Comparison of ENCODE assay signal across 8 mouse cellular contexts in the genomic region with DNA sequence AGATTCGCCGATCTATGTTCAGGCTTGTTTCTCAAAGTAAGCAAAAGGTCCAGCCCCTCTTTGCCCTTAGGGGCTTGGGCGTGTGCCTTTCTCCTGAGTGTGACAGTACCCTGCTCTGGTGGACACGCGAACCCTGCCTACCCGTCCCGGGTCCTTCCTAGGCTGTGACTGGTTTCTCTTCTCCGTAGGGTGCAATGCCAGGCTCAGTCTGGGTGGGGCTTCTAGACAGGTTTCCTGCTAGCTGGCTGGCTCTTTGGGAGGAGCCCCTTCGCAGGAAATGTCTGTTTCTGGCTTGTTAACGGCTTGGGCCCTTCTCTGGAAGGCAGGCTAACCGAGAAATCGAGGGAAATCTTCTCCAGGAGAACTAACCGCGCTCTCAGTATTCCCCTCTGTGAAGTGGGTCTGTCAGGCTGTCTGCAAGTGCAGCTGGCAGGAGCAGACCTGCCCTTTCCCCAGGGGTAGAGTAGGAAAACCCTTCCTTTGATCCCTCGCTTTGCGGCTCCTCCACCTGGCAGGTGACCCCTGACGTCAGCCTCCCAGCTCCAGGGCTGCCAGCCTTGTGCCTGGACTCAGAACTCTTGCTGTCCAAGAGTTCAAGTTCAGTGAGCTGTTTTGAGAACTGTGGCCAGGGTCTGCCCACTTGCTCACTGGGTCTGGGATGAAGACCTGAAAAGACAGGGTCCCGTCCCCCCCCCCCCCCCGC. TPM values are rescaled to one million over a fixed set of nuclear protein-coding genes. Genes with fewer than 3 reads are reported as not detected.
DNase-seq lines count a peak whose midpoint lies in the region; ATAC-seq and TF ChIP-seq lines count a peak whose summit lies in the region.

No protein-coding gene starts in this region.

- H3K4me2 ChIP-seq in embryonic facial prominence, embryonic 13.5 days = peak overlapping the region; percentile 95
- H3K4me2 ChIP-seq in hindbrain, embryonic 15.5 days = peak overlapping the region; percentile 98
- peak overlapping the region; percentile 98 for H3K4me2 ChIP-seq in liver, embryonic 11.5 days
- peak overlapping the region; percentile 94 for H3K4me2 ChIP-seq in midbrain, postnatal 0 days (ENCODE audit: low read depth, low read length, poor library complexity, severe bottlenecking)

- peaks cover 5% of the 10 kb centered on the region; the same call in 1 of the 2 replicates for H3K9me3 ChIP-seq in embryonic facial prominence, embryonic 13.5 days
- no peaks in the 10 kb centered on the region for H3K9me3 ChIP-seq in hindbrain, embryonic 15.5 days
- H3K9me3 ChIP-seq in liver, embryonic 11.5 days (ENCODE audit: control insufficient read depth, low read length) = no peaks in the 10 kb centered on the region
- H3K9me3 ChIP-seq in midbrain, postnatal 0 days (ENCODE audit: low read length) = no peaks in the 10 kb centered on the region

- no peak for TF ChIP-seq CTCF in midbrain, postnatal 0 days (IDR thresholded peaks at IDR 0.05)

- peak; percentile 44 for DNase-seq in adrenal gland, postnatal 14 days
- no peak for DNase-seq in adrenal gland, postnatal 25 days
- DNase-seq in liver, embryonic 11.5 days (ENCODE audit: low spot score) = peak; percentile 49
- no peak for DNase-seq in midbrain, postnatal 0 days (ENCODE audit: low spot score)
- no peak for DNase-seq in adrenal gland, adult 2 months
- DNase-seq in left cerebral cortex, postnatal 4 days = no peak

- peaks cover 21% of the 10 kb centered on the region for H3K4me1 ChIP-seq in embryonic facial prominence, embryonic 13.5 days
- peaks cover 19% of the 10 kb centered on the region for H3K4me1 ChIP-seq in hindbrain, embryonic 15.5 days (replicated peaks)
- H3K4me1 ChIP-seq in liver, embryonic 11.5 days (replicated peaks; ENCODE audit: control insufficient read depth, insufficient read depth, low read length) = peaks cover 11% of the 10 kb centered on the region; the same call in 1 of the 2 replicates
- H3K4me1 ChIP-seq in midbrain, postnatal 0 days (ENCODE audit: insufficient read depth, low read length) = peaks cover 11% of the 10 kb centered on the region; the same call in 1 of the 2 replicates

- 9% methylated on average over 19 of the region's 19 CpGs for WGBS in embryonic facial prominence, embryonic 13.5 days
- 7% methylated on average over 18 of the region's 19 CpGs for WGBS in hindbrain, embryonic 15.5 days
- 8% methylated on average over 19 of the region's 19 CpGs for WGBS in liver, embryonic 11.5 days
- WGBS in midbrain, postnatal 0 days = 13% methylated on average over 17 of the region's 19 CpGs

- H3K9ac ChIP-seq in embryonic facial prominence, embryonic 13.5 days = peak overlapping the region; percentile 66
- H3K9ac ChIP-seq in hindbrain, embryonic 15.5 days = 0 out of 2 replicates have a peak overlapping the region, but pooled peaks have one; percentile 57
- H3K9ac ChIP-seq in liver, embryonic 11.5 days (ENCODE audit: low read depth, low read length) = peak overlapping the region; percentile 59
- H3K9ac ChIP-seq in midbrain, postnatal 0 days (replicated peaks; ENCODE audit: low read length, poor library complexity, severe bottlenecking) = peak overlapping the region; percentile 52

- no peaks in the 10 kb centered on the region for H3K36me3 ChIP-seq in embryonic facial prominence, embryonic 13.5 days
- no peaks in the 10 kb centered on the region for H3K36me3 ChIP-seq in hindbrain, embryonic 15.5 days
- H3K36me3 ChIP-seq in liver, embryonic 11.5 days (ENCODE audit: control insufficient read depth, insufficient read depth, low read length) = no peaks in the 10 kb centered on the region; the same call in 1 of the 2 replicates
- no peaks in the 10 kb centered on the region for H3K36me3 ChIP-seq in midbrain, postnatal 0 days (ENCODE audit: insufficient read depth, low read length)

- peak overlapping the region; percentile 48 for H3K4me3 ChIP-seq in embryonic facial prominence, embryonic 13.5 days
- peak overlapping the region; percentile 48 for H3K4me3 ChIP-seq in hindbrain, embryonic 15.5 days
- H3K4me3 ChIP-seq in liver, embryonic 11.5 days (ENCODE audit: low read depth, low read length) = peak overlapping the region; percentile 60
- H3K4me3 ChIP-seq in midbrain, postnatal 0 days (ENCODE audit: low read depth, low read length) = peak overlapping the region; percentile 49

- no peak overlapping the region for H3K27ac ChIP-seq in embryonic facial prominence, embryonic 13.5 days
- H3K27ac ChIP-seq in hindbrain, embryonic 15.5 days (replicated peaks) = no peak overlapping the region
- H3K27ac ChIP-seq in liver, embryonic 11.5 days (ENCODE audit: low read depth, low read length) = no peak overlapping the region
- H3K27ac ChIP-seq in midbrain, postnatal 0 days (ENCODE audit: low read depth, low read length) = no peak overlapping the region

- ATAC-seq in embryonic facial prominence, embryonic 13.5 days (ENCODE audit: insufficient number of reproducible peaks, insufficient read depth, low FRiP score, low TSS enrichment, low read depth) = no peak
- no peak for ATAC-seq in hindbrain, embryonic 15.5 days (ENCODE audit: low FRiP score, low read depth)
- ATAC-seq in liver, embryonic 11.5 days (replicated peaks; ENCODE audit: low FRiP score) = 0 out of 2 replicates have a peak, but pooled peaks have one; percentile 39
- 0 out of 2 replicates have a peak, but pooled peaks have one; percentile 10 for ATAC-seq in midbrain, postnatal 0 days (ENCODE audit: low FRiP score)

- intact Hi-C loops in left cerebral cortex, postnatal 4 days (cut with DNase I) = no loop called here

- H3K27me3 ChIP-seq in embryonic facial prominence, embryonic 13.5 days = peaks cover 43% of the 10 kb centered on the region
- H3K27me3 ChIP-seq in hindbrain, embryonic 15.5 days = peaks cover 44% of the 10 kb centered on the region
- H3K27me3 ChIP-seq in liver, embryonic 11.5 days (replicated peaks; ENCODE audit: control insufficient read depth, insufficient read depth, low read length) = peaks cover 10% of the 10 kb centered on the region
- peaks cover 9% of the 10 kb centered on the region; the same call in 1 of the 2 replicates for H3K27me3 ChIP-seq in midbrain, postnatal 0 days (ENCODE audit: insufficient read depth, low read length)

RNA-seq across cellular contexts. Expression of a gene that starts 0.8 kb away (rescaled TPM):
- total RNA-seq in adrenal gland, postnatal 14 days (2021) = 46.9 and 410 TPM in 2 replicates
- 14.8 and 41.4 TPM in 2 replicates for total RNA-seq in adrenal gland, postnatal 25 days (2021)
- polyA plus RNA-seq in embryonic facial prominence, embryonic 13.5 days (2015; fragmentation: Nextera tagmentation; extraction: Ambion mirVana) = 14.1 and 15.3 TPM in 2 replicates
- 9.8 and 10.3 TPM in 2 replicates for polyA plus RNA-seq in hindbrain, embryonic 15.5 days (2015; fragmentation: Nextera tagmentation; extraction: Ambion mirVana)
- polyA plus RNA-seq in liver, embryonic 11.5 days (2014; fragmentation: Nextera tagmentation; extraction: Ambion mirVana) = 65.1 and 72.4 TPM in 2 replicates
- total RNA-seq in midbrain, postnatal 0 days (2014; rRNA removed) = 17.4 and 24.9 TPM in 2 replicates
- polyA plus RNA-seq in midbrain, postnatal 0 days (2015; fragmentation: Nextera tagmentation; extraction: Ambion mirVana) = 26.4 and 30.3 TPM in 2 replicates
- 10 to 100 TPM; 24.4 to 31.6 TPM for total RNA-seq in adrenal gland, adult 2 months (2021)
- polyA plus RNA-seq in adrenal gland, adult 2 months (2012; rRNA removed) = 3.9 and 4.0 TPM in 2 replicates
- total RNA-seq in left cerebral cortex, postnatal 4 days (2021) = 10 to 100 TPM; 14.7 to 18.2 TPM

Comparison
In these comparisons a context has a peak if more than half of its experiments do, and no peak if none do; other contexts are left out.
1. DNase-seq: peak in adrenal gland, postnatal 14 days (single experiment) and liver, embryonic 11.5 days (single experiment); none in adrenal gland, postnatal 25 days (single experiment), midbrain, postnatal 0 days (single experiment), adrenal gland, adult 2 months (single experiment) and left cerebral cortex, postnatal 4 days (single experiment).
2. ATAC-seq: peak in liver, embryonic 11.5 days (single experiment) and midbrain, postnatal 0 days (single experiment); none in embryonic facial prominence, embryonic 13.5 days (single experiment) and hindbrain, embryonic 15.5 days (single experiment).
3. Peak in every context shown above with its lines, with median percentiles within 50 percentile points of each other: H3K4me2 ChIP-seq, H3K4me3 ChIP-seq and H3K9ac ChIP-seq.